Mouse (Mus musculus): Measurements from ENCODE around the gene Shoc2. TPM values are rescaled to one million over a fixed set of nuclear protein-coding genes. Genes with fewer than 3 reads are reported as not detected.

Gene Shoc2
- polyA plus RNA-seq, 1 experiment, result 18.5 TPM

- no peak overlapping the region for H3K4me3 ChIP-seq (replicated peaks; ENCODE audit: extremely low read depth, low read depth, low read length)
- DNase-seq, result no peak
- no peaks in the 10 kb centered on the region for H3K4me1 ChIP-seq (ENCODE audit: control insufficient read depth, insufficient read depth, low read length)
- 100% methylated on average over 1 of the region's 1 CpGs for WGBS
- no peak for TF ChIP-seq POLR2A (IDR thresholded peaks at IDR 0.05; ENCODE audit: borderline replicate concordance, extremely low read depth, low read depth, low read length)
- TF ChIP-seq CTCF (IDR thresholded peaks at IDR 0.05; ENCODE audit: insufficient read depth, low read length), result no peak
Measured at GRCm38 (mm10) chr19:53926705-53927104, 17.4 kb upstream of the Shoc2 start.

GRCm38 (mm10) chr19:53929218-53929617, 14.9 kb upstream of the Shoc2 start:
- WGBS, result 93% methylated on average over 3 of the region's 3 CpGs
- TF ChIP-seq POLR2A (IDR thresholded peaks at IDR 0.05; ENCODE audit: borderline replicate concordance, extremely low read depth, low read depth, low read length), result no peak
- Histone ChIP-seq H3K4me3 (replicated peaks; ENCODE audit: extremely low read depth, low read depth, low read length) (no peak overlapping the region), H3K4me1 (ENCODE audit: control insufficient read depth, insufficient read depth, low read length) (peaks cover 3% of the 10 kb centered on the region)
- DNase-seq, result no peak

GRCm38 (mm10) chr19:53933050-53933449, 11.1 kb upstream of the Shoc2 start:
- DNase-seq, result no peak
- H3K4me3 ChIP-seq (replicated peaks; ENCODE audit: extremely low read depth, low read depth, low read length), result no peak overlapping the region
- no peak for TF ChIP-seq POLR2A (IDR thresholded peaks at IDR 0.05; ENCODE audit: borderline replicate concordance, extremely low read depth, low read depth, low read length)
- TF ChIP-seq CTCF (IDR thresholded peaks at IDR 0.05; ENCODE audit: insufficient read depth, low read length), result no peak
- peaks cover 3% of the 10 kb centered on the region for H3K4me1 ChIP-seq (ENCODE audit: control insufficient read depth, insufficient read depth, low read length)

- TF ChIP-seq CTCF (IDR thresholded peaks at IDR 0.05; ENCODE audit: insufficient read depth, low read length) (no peak), POLR2A (IDR thresholded peaks at IDR 0.05; ENCODE audit: borderline replicate concordance, extremely low read depth, low read depth, low read length) (no peak)
- Histone ChIP-seq H3K4me1 (ENCODE audit: control insufficient read depth, insufficient read depth, low read length) (peaks cover 3% of the 10 kb centered on the region), H3K4me3 (replicated peaks; ENCODE audit: extremely low read depth, low read depth, low read length) (no peak overlapping the region)
- no peak for DNase-seq
Measured at GRCm38 (mm10) chr19:53934046-53934445, 10.1 kb upstream of the Shoc2 start.

GRCm38 (mm10) chr19:53939467-53939866, 4.6 kb upstream of the Shoc2 start:
- WGBS, result 72% methylated on average over 4 of the region's 4 CpGs
- no peak for DNase-seq
- Histone ChIP-seq H3K4me1 (ENCODE audit: control insufficient read depth, insufficient read depth, low read length) (no peaks in the 10 kb centered on the region), H3K4me3 (replicated peaks; ENCODE audit: extremely low read depth, low read depth, low read length) (no peak overlapping the region)
- no peak for TF ChIP-seq POLR2A (IDR thresholded peaks at IDR 0.05; ENCODE audit: borderline replicate concordance, extremely low read depth, low read depth, low read length)
- TF ChIP-seq CTCF (IDR thresholded peaks at IDR 0.05; ENCODE audit: insufficient read depth, low read length), result no peak

GRCm38 (mm10) chr19:53941139-53941538, 3.0 kb upstream of the Shoc2 start:
- no peak for TF ChIP-seq CTCF (IDR thresholded peaks at IDR 0.05; ENCODE audit: insufficient read depth, low read length)
- TF ChIP-seq POLR2A (IDR thresholded peaks at IDR 0.05; ENCODE audit: borderline replicate concordance, extremely low read depth, low read depth, low read length), result no peak
- no peak overlapping the region for H3K4me3 ChIP-seq (replicated peaks; ENCODE audit: extremely low read depth, low read depth, low read length)
- no peak for DNase-seq
- H3K4me1 ChIP-seq (ENCODE audit: control insufficient read depth, insufficient read depth, low read length), result peaks cover 3% of the 10 kb centered on the region; the same call in 1 of the 2 replicates
- WGBS, result 78% methylated on average over 4 of the region's 4 CpGs

- WGBS, result 81% methylated on average over 2 of the region's 2 CpGs
- TF ChIP-seq CTCF (IDR thresholded peaks at IDR 0.05; ENCODE audit: insufficient read depth, low read length) (no peak), POLR2A (IDR thresholded peaks at IDR 0.05; ENCODE audit: borderline replicate concordance, extremely low read depth, low read depth, low read length) (no peak)
- Histone ChIP-seq H3K4me3 (replicated peaks; ENCODE audit: extremely low read depth, low read depth, low read length) (no peak overlapping the region), H3K4me1 (ENCODE audit: control insufficient read depth, insufficient read depth, low read length) (peaks cover 5% of the 10 kb centered on the region)
- no peak for DNase-seq
Measured at GRCm38 (mm10) chr19:53942342-53942741, 1.8 kb upstream of the Shoc2 start.

- 2% methylated on average over 38 of the region's 47 CpGs for WGBS
Measured at GRCm38 (mm10) chr19:53944786-53945169, 672 bp downstream of the Shoc2 start.

GRCm38 (mm10) chr19:53945171-53946042, 1.3 kb downstream of the Shoc2 start:
- H3K4me3 ChIP-seq (replicated peaks; ENCODE audit: extremely low read depth, low read depth, low read length), result peak overlapping the region; percentile 84
- DNase-seq, result peak; percentile 53
- WGBS, result 3% methylated on average over 64 of the region's 69 CpGs
- peaks cover 10% of the 10 kb centered on the region for H3K4me1 ChIP-seq (ENCODE audit: control insufficient read depth, insufficient read depth, low read length)
- TF ChIP-seq POLR2A (IDR thresholded peaks at IDR 0.05; ENCODE audit: borderline replicate concordance, extremely low read depth, low read depth, low read length) (no peak), CTCF (IDR thresholded peaks at IDR 0.05; ENCODE audit: insufficient read depth, low read length) (no peak)

More at GRCm38 (mm10) chr19:53944786-53945169, 672 bp downstream of the Shoc2 start:
- H3K4me1 ChIP-seq (ENCODE audit: control insufficient read depth, insufficient read depth, low read length), result peaks cover 10% of the 10 kb centered on the region
- H3K4me3 ChIP-seq (replicated peaks; ENCODE audit: extremely low read depth, low read depth, low read length), result peak overlapping the region; percentile 66
- peak; percentile 77 for TF ChIP-seq POLR2A (IDR thresholded peaks at IDR 0.05; ENCODE audit: borderline replicate concordance, extremely low read depth, low read depth, low read length)
- TF ChIP-seq CTCF (IDR thresholded peaks at IDR 0.05; ENCODE audit: insufficient read depth, low read length), result no peak
- no peak for DNase-seq

- TF ChIP-seq POLR2A (IDR thresholded peaks at IDR 0.05; ENCODE audit: borderline replicate concordance, extremely low read depth, low read depth, low read length) (no peak), CTCF (IDR thresholded peaks at IDR 0.05; ENCODE audit: insufficient read depth, low read length) (no peak)
- WGBS, result 92% methylated on average over 2 of the region's 2 CpGs
- no peaks in the 10 kb centered on the region for H3K4me1 ChIP-seq (ENCODE audit: control insufficient read depth, insufficient read depth, low read length)
- no peak for DNase-seq
- no peak overlapping the region for H3K4me3 ChIP-seq (replicated peaks; ENCODE audit: extremely low read depth, low read depth, low read length)
Measured at GRCm38 (mm10) chr19:53957513-53957912, 13.4 kb downstream of the Shoc2 start.
